Mouse (Mus musculus) hindbrain, embryonic 11.5 days (tissue): ENCODE data around the gene Dnttip1. TPM values are rescaled to one million over a fixed set of nuclear protein-coding genes. Genes with fewer than 3 reads are reported as not detected.

Experiments used
- ATAC-seq: fragments of 200-750 bp; cut with Nextera tagmentation; 2 replicates; pipeline ENCODE4 v1.8.0; 2017; ENCODE audit warnings: mild to moderate bottlenecking, moderate TSS enrichment, moderate library complexity; ENCODE audit not compliant: low FRiP score
- DNase-seq: peaks from one replicate; pipeline ENCODE4 v3.0.0-alpha.2; 2015; ENCODE audit warnings: low spot score
- H3K27ac ChIP-seq: fragments of 300-500 bp; sonication (generic); 2 replicates; pipeline ENCODE4 v1.5.1; 2014; ENCODE audit warnings: mild to moderate bottlenecking, low read depth, low read length
- H3K27me3 ChIP-seq: fragments of 300-500 bp; sonication (generic); 2 replicates; pipeline ENCODE4 v1.6.1; 2014; ENCODE audit warnings: mild to moderate bottlenecking, low read length, moderate library complexity, mixed read lengths; ENCODE audit not compliant: control insufficient read depth, insufficient read depth
- H3K36me3 ChIP-seq: fragments of 300-500 bp; sonication (generic); 2 replicates; pipeline ENCODE4 v1.6.1; 2014; ENCODE audit warnings: mild to moderate bottlenecking, low read length, moderate library complexity, mixed read lengths; ENCODE audit not compliant: control insufficient read depth, insufficient read depth
- H3K4me1 ChIP-seq: fragments of 300-500 bp; sonication (generic); replicated peaks from 2 replicates; pipeline ENCODE4 v1.6.1; 2014; ENCODE audit warnings: low read length, mixed read lengths; ENCODE audit not compliant: control insufficient read depth, insufficient read depth
- H3K4me2 ChIP-seq: fragments of 300-500 bp; sonication (generic); replicated peaks from 2 replicates; pipeline ENCODE4 v1.6.1; 2014; ENCODE audit warnings: mild to moderate bottlenecking, low read depth, low read length
- H3K4me3 ChIP-seq: fragments of 300-500 bp; sonication (generic); 2 replicates; pipeline ENCODE4 v1.5.1; 2014; ENCODE audit warnings: low read depth, low read length
- H3K9ac ChIP-seq: fragments of 300-500 bp; sonication (generic); 2 replicates; pipeline ENCODE4 v1.6.1; 2014; ENCODE audit warnings: low read depth, low read length
- H3K9me3 ChIP-seq: fragments of 300-500 bp; sonication (generic); 2 replicates; pipeline ENCODE4 v1.6.1; 2016; ENCODE audit warnings: low read length; ENCODE audit not compliant: control insufficient read depth
- WGBS: fragments of 180-500 bp; shearing (Covaris S2); extraction: QIAGEN DNeasy Blood & Tissue Kit; methylation state at CpG from one replicate; pipeline ENCODE4 v1.1.7; 2014; 5-methylcytosine and 5-hydroxymethylcytosine counted together
- polyA plus RNA-seq: library from polyadenylated mRNA; unstranded; fragments of >200 nt; fragmentation: Nextera tagmentation; extraction: Ambion mirVana; gene quantifications from 2 replicates; pipeline ENCODE4 v1.2.1, GENCODE M21; 2014

Dnttip1 gene
- polyA plus RNA-seq, 1 experiment from 2014 or later, result 79.4 TPM

- no peak for ATAC-seq
- DNase-seq, result no peak
- Histone ChIP-seq H3K27ac (no peak overlapping the region), H3K4me1 (no peaks in the 10 kb centered on the region), H3K9me3 (no peaks in the 10 kb centered on the region), H3K27me3 (no peaks in the 10 kb centered on the region), H3K4me2 (no peak overlapping the region), H3K4me3 (no peak overlapping the region), H3K36me3 (no peaks in the 10 kb centered on the region), H3K9ac (no peak overlapping the region)
- WGBS, result 64% methylated on average over 4 of the region's 4 CpGs
Measured at GRCm38 (mm10) chr2:164723276-164723675, 22.5 kb upstream of the Dnttip1 start.

GRCm38 (mm10) chr2:164725895-164726619 lies 19.7 kb upstream of the Dnttip1 start:
- no peak for ATAC-seq
- H3K36me3 ChIP-seq, result no peaks in the 10 kb centered on the region
- 28% methylated on average over 6 of the region's 6 CpGs for WGBS
- no peaks in the 10 kb centered on the region for H3K27me3 ChIP-seq
- H3K9ac ChIP-seq, result no peak overlapping the region
- H3K4me1 ChIP-seq, result no peaks in the 10 kb centered on the region
- no peak overlapping the region for H3K4me2 ChIP-seq
- H3K9me3 ChIP-seq, result no peaks in the 10 kb centered on the region
- H3K4me3 ChIP-seq, result no peak overlapping the region
- no peak overlapping the region for H3K27ac ChIP-seq
- peak; percentile 86 for DNase-seq

DNA sequence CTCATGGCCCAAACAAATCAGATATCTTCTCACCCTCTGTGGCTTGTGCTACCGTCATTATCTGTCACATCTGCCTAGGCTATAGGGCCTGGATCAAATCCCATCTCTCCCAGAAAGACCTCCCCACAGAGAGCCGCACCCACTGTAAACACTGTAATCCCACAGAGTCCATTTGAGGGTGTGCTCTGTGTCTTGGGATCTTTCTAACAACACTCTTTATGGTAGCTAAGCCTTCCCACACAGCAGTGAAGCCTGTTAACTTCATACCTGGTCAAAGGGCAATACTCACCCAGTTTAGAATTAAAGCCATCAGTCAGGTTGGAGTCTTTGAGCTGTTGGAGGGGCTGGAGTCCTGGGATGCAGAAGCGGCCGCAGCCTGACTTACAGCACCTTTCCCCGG lies 14.1 kb upstream of the Dnttip1 start:
- no peak for ATAC-seq
- Histone ChIP-seq H3K4me3 (no peak overlapping the region), H3K27me3 (no peaks in the 10 kb centered on the region), H3K9ac (no peak overlapping the region), H3K9me3 (no peaks in the 10 kb centered on the region), H3K4me1 (no peaks in the 10 kb centered on the region), H3K4me2 (no peak overlapping the region), H3K27ac (no peak overlapping the region), H3K36me3 (no peaks in the 10 kb centered on the region)
- DNase-seq, result no peak
- 79% methylated on average over 5 of the region's 5 CpGs for WGBS

DNA sequence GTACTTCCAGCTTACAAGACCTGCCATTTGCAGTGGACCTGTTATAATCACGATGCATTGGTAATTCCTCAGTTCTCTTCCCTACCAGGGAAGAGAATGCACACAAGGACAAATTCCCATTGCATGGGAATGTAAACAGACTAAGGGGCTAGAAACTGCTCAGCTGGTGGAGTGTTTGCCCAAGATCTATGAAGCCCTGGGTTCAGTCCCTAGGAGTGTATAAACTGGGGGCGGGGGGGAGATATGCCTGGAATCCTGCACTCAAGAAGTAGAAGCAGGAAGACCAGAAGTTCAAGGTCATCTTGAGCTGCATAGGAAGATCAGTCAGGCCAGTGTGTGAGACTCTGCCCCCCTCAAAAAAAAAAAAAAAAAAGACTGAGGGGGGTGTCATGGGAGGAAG lies 12.5 kb upstream of the Dnttip1 start:
- no peak for DNase-seq
- H3K27me3 ChIP-seq, result no peaks in the 10 kb centered on the region
- 91% methylated on average over 2 of the region's 2 CpGs for WGBS
- H3K36me3 ChIP-seq, result no peaks in the 10 kb centered on the region
- H3K9me3 ChIP-seq, result no peaks in the 10 kb centered on the region
- no peak overlapping the region for H3K4me2 ChIP-seq
- H3K9ac ChIP-seq, result no peak overlapping the region
- no peak overlapping the region for H3K4me3 ChIP-seq
- H3K27ac ChIP-seq, result no peak overlapping the region
- no peaks in the 10 kb centered on the region for H3K4me1 ChIP-seq
- no peak for ATAC-seq

DNA sequence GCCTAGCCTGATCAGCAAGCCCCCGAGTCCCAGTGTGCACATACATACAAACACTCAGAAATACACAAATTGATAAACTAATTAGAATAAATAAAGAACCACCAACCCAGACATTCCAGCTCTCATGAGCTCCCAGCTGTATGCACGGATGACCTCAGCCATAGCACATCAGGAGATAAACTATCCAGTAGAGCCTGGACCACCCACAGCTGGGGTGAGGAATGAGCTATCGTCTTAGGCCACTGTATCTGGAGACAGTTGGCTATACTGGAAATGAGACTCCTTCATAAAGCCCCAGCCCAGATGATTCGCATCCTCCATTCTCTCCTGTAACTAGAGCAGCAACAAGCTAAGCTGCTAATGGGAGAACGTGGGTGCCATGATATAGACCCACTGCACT lies 10.9 kb upstream of the Dnttip1 start:
- no peak for ATAC-seq
- 89% methylated on average over 5 of the region's 5 CpGs for WGBS
- Histone ChIP-seq H3K9me3 (no peaks in the 10 kb centered on the region), H3K9ac (no peak overlapping the region), H3K27me3 (no peaks in the 10 kb centered on the region), H3K4me3 (no peak overlapping the region), H3K4me1 (no peaks in the 10 kb centered on the region), H3K36me3 (no peaks in the 10 kb centered on the region), H3K4me2 (no peak overlapping the region), H3K27ac (no peak overlapping the region)
- DNase-seq, result no peak

DNA sequence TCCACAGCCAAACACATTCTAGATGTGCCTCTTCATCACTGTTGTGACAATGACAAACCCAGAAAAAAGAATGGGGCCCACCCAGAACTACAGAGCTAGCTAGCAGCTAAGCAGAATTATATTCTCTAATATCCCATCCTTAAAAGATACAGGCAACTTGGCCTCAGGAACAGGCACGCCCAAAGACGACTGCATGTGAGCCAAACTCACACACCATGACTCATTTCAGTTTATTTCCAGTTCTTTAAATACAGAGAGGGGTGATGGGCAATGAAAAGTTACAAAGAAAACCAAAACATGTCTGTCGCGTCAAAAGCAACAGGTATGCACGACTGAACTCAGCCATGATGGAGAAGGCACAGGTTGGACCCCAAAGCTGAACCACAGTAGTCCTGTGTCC lies 10.3 kb upstream of the Dnttip1 start:
- no peaks in the 10 kb centered on the region for H3K9me3 ChIP-seq
- whole genome bisulfite sequencing, result 86% methylated on average over 5 of the region's 5 CpGs
- no peak for ATAC-seq

GRCm38 (mm10) chr2:164737377-164738090 lies 8.2 kb upstream of the Dnttip1 start:
- ATAC-seq (no peak), DNase-seq (no peak)
- 80% methylated on average over 3 of the region's 3 CpGs for WGBS
- Histone ChIP-seq H3K9ac (no peak overlapping the region), H3K4me2 (no peak overlapping the region), H3K4me1 (no peaks in the 10 kb centered on the region), H3K4me3 (no peak overlapping the region), H3K27me3 (no peaks in the 10 kb centered on the region), H3K27ac (no peak overlapping the region), H3K36me3 (no peaks in the 10 kb centered on the region), H3K9me3 (no peaks in the 10 kb centered on the region)

More for the DNA sequence above, 10.3 kb upstream of the Dnttip1 start:
- Histone ChIP-seq H3K27me3 (no peaks in the 10 kb centered on the region), H3K4me3 (no peak overlapping the region), H3K36me3 (no peaks in the 10 kb centered on the region), H3K9ac (no peak overlapping the region), H3K4me2 (no peak overlapping the region), H3K27ac (no peak overlapping the region), H3K4me1 (no peaks in the 10 kb centered on the region)
- DNase-seq, result no peak

- H3K9me3 ChIP-seq, result no peaks in the 10 kb centered on the region
- no peak overlapping the region for H3K4me3 ChIP-seq
- H3K27me3 ChIP-seq, result no peaks in the 10 kb centered on the region
- DNase-seq (no peak), ATAC-seq (no peak)
- WGBS, result 61% methylated on average over 7 of the region's 7 CpGs
- no peaks in the 10 kb centered on the region for H3K4me1 ChIP-seq
- H3K27ac ChIP-seq, result no peak overlapping the region
- no peaks in the 10 kb centered on the region for H3K36me3 ChIP-seq
- H3K9ac ChIP-seq, result no peak overlapping the region
- H3K4me2 ChIP-seq, result no peak overlapping the region
Measured at GRCm38 (mm10) chr2:164739876-164740275, 5.9 kb upstream of the Dnttip1 start.

DNA sequence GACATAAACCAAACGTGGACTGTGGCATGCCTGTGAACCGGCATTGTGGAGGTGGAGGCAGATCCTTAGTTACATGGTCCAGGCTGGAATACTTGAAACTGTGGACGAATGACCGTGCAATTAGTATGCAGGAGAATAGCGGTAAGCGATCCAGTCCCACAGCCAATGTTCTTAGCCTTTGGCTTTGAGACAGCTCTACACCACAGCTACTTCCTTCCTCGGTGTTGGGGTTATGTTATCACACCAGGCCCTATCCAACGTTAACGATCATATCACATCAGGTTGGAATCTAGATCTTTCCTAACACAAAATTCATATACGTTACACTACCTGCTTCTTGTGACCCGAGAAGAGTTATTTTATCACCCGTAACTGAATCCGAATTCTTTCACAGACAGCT lies 796 bp upstream of the Dnttip1 start:
- peak overlapping the region; percentile 77 for H3K4me3 ChIP-seq
- 78% methylated on average over 13 of the region's 13 CpGs for WGBS
- ATAC-seq, result no peak

More for the DNA sequence above, 796 bp upstream of the Dnttip1 start:
- Histone ChIP-seq H3K27ac (no peak overlapping the region), H3K4me1 (peaks cover 7% of the 10 kb centered on the region; the same call in 1 of the 2 replicates), H3K27me3 (no peaks in the 10 kb centered on the region), H3K36me3 (no peaks in the 10 kb centered on the region), H3K4me2 (peak overlapping the region; percentile 77), H3K9ac (peak overlapping the region; percentile 92), H3K9me3 (no peaks in the 10 kb centered on the region)
- no peak for DNase-seq
